Mouse (Mus musculus) liver, embryonic 11.5 days (tissue): ENCODE data around the gene Erbin. TPM values are rescaled to one million over a fixed set of nuclear protein-coding genes. Genes with fewer than 3 reads are reported as not detected.
A peak's percentile ranks its signal among the peaks of the same experiment; 100 is the strongest.

Source experiments
- ATAC-seq: fragments of 200-750 bp; cut with Nextera tagmentation; replicated peaks from 2 replicates; pipeline ENCODE4 v1.8.0; 2017; ENCODE audit warnings: moderate number of reproducible peaks, mild to moderate bottlenecking, moderate TSS enrichment, moderate library complexity; ENCODE audit not compliant: low FRiP score
- DNase-seq: peaks from one replicate; pipeline ENCODE4 v3.0.0-alpha.2; 2017; ENCODE audit warnings: low spot score
- H3K27ac ChIP-seq: fragments of 300-500 bp; sonication (generic); 2 replicates; pipeline ENCODE4 v1.5.1; 2014; ENCODE audit warnings: mild to moderate bottlenecking, low read depth, low read length, control low read depth
- H3K27me3 ChIP-seq: fragments of 300-500 bp; sonication (generic); replicated peaks from 2 replicates; pipeline ENCODE4 v1.6.1; 2014; ENCODE audit warnings: low read length, mixed read lengths; ENCODE audit not compliant: control insufficient read depth, insufficient read depth
- H3K36me3 ChIP-seq: fragments of 300-500 bp; sonication (generic); 2 replicates; pipeline ENCODE4 v1.6.1; 2014; ENCODE audit warnings: mild to moderate bottlenecking, low read length, moderate library complexity, mixed read lengths; ENCODE audit not compliant: control insufficient read depth, insufficient read depth
- H3K4me1 ChIP-seq: fragments of 300-500 bp; sonication (generic); replicated peaks from 2 replicates; pipeline ENCODE4 v1.6.1; 2014; ENCODE audit warnings: low read length, mixed read lengths; ENCODE audit not compliant: control insufficient read depth, insufficient read depth
- H3K4me2 ChIP-seq: fragments of 300-500 bp; sonication (generic); 2 replicates; pipeline ENCODE4 v1.6.1; 2014; ENCODE audit warnings: mild to moderate bottlenecking, control low read depth, moderate library complexity
- H3K4me3 ChIP-seq: fragments of 300-500 bp; sonication (generic); 2 replicates; pipeline ENCODE4 v1.5.1; 2014; ENCODE audit warnings: low read depth, low read length, control low read depth
- H3K9ac ChIP-seq: fragments of 300-500 bp; sonication (generic); 2 replicates; pipeline ENCODE4 v1.6.1; 2014; ENCODE audit warnings: low read depth, low read length, control low read depth
- H3K9me3 ChIP-seq: fragments of 300-500 bp; sonication (generic); 2 replicates; pipeline ENCODE4 v1.6.1; 2016; ENCODE audit warnings: low read length, inconsistent platforms, mixed read lengths; ENCODE audit not compliant: control insufficient read depth
- WGBS: fragments of 180-500 bp; shearing (Covaris S2); extraction: QIAGEN DNeasy Blood & Tissue Kit; methylation state at CpG from one replicate; pipeline ENCODE4 v1.1.7; 2014; 5-methylcytosine and 5-hydroxymethylcytosine counted together
- polyA plus RNA-seq: library from polyadenylated mRNA; unstranded; fragments of >200 nt; fragmentation: Nextera tagmentation; extraction: Ambion mirVana; gene quantifications from 2 replicates; pipeline ENCODE4 v1.2.1, GENCODE M21; 2014

The Erbin gene
- polyA plus RNA-seq, 1 experiment from 2014 or later = 16.2 TPM

- H3K27ac ChIP-seq = no peak overlapping the region
- ATAC-seq (no peak), DNase-seq (no peak)
- H3K9me3 ChIP-seq = no peaks in the 10 kb centered on the region
- no peak overlapping the region for H3K9ac ChIP-seq
- no peak overlapping the region for H3K4me3 ChIP-seq
- H3K4me2 ChIP-seq = no peak overlapping the region
- peaks cover 3% of the 10 kb centered on the region; the same call in 1 of the 2 replicates for H3K36me3 ChIP-seq
- no peaks in the 10 kb centered on the region for H3K27me3 ChIP-seq
- 88% methylated on average over 5 of the region's 5 CpGs for WGBS
- no peaks in the 10 kb centered on the region; the same call in 1 of the 2 replicates for H3K4me1 ChIP-seq
These were observed 27.2 kb downstream of the Erbin start for GRCm38 (mm10) chr13:103893065-103893464.

GRCm38 (mm10) chr13:103890038-103890437, 30.3 kb downstream of the Erbin start:
- H3K36me3 ChIP-seq = no peaks in the 10 kb centered on the region
- H3K27ac ChIP-seq = no peak overlapping the region
- 61% methylated on average over 3 of the region's 3 CpGs for WGBS
- H3K4me3 ChIP-seq = no peak overlapping the region
- ATAC-seq = no peak
- no peaks in the 10 kb centered on the region for H3K9me3 ChIP-seq
- H3K27me3 ChIP-seq = no peaks in the 10 kb centered on the region
- H3K4me2 ChIP-seq = no peak overlapping the region
- no peak for DNase-seq
- H3K9ac ChIP-seq = no peak overlapping the region
- H3K4me1 ChIP-seq = no peaks in the 10 kb centered on the region; the same call in 1 of the 2 replicates

DNA sequence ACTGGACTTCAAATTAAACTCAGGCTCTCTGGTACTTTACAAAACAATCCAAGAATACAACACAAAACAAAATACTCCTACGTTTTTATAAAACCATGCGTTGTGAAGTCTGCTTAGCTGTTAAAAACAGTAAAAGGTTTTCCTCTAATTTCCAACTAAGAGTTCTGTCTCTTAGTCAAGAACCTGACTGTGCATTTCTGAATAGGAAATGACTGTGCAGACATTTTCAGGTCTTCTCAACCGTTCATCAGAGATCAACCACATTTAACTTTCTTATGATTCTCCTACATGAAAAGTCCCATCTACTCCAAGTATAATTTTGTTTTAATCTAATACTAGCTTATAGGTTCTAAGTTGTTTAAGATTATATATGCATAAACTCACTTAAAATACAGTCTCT, 33.8 kb downstream of the Erbin start:
- 67% methylated on average over 3 of the region's 3 CpGs for WGBS
- no peaks in the 10 kb centered on the region for H3K27me3 ChIP-seq

DNA sequence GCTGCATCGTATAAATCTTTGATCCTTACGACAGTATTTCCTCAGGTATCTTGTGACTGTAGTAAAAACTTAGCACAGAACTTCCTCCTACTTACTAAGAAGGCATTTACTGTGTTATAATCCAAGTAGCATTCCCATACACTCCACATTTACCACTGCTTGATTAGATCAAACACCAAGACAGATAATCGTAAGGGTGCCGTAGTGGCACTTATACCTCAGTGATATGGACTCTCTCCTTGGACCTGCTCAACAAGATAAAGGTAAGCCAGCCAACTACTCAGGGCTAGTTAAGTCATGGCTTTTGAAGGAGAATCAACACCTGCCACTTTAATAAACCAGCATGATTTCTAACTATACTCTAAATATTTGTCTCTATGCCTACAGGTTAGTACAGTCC, 39.1 kb downstream of the Erbin start:
- H3K27me3 ChIP-seq = no peaks in the 10 kb centered on the region
- no peak overlapping the region for H3K4me2 ChIP-seq
- ATAC-seq (no peak), DNase-seq (no peak)
- no peaks in the 10 kb centered on the region; the same call in 1 of the 2 replicates for H3K4me1 ChIP-seq
- no peaks in the 10 kb centered on the region for H3K9me3 ChIP-seq
- no peaks in the 10 kb centered on the region for H3K36me3 ChIP-seq
- no peak overlapping the region for H3K4me3 ChIP-seq
- no peak overlapping the region for H3K9ac ChIP-seq
- H3K27ac ChIP-seq = no peak overlapping the region
- WGBS = 83% methylated on average over 4 of the region's 4 CpGs

More for the DNA sequence above, 33.8 kb downstream of the Erbin start:
- Histone ChIP-seq H3K4me3 (no peak overlapping the region), H3K9ac (no peak overlapping the region), H3K4me1 (no peaks in the 10 kb centered on the region; the same call in 1 of the 2 replicates), H3K9me3 (no peaks in the 10 kb centered on the region), H3K4me2 (no peak overlapping the region), H3K27ac (no peak overlapping the region), H3K36me3 (no peaks in the 10 kb centered on the region)
- DNase-seq = no peak
- no peak for ATAC-seq

DNA sequence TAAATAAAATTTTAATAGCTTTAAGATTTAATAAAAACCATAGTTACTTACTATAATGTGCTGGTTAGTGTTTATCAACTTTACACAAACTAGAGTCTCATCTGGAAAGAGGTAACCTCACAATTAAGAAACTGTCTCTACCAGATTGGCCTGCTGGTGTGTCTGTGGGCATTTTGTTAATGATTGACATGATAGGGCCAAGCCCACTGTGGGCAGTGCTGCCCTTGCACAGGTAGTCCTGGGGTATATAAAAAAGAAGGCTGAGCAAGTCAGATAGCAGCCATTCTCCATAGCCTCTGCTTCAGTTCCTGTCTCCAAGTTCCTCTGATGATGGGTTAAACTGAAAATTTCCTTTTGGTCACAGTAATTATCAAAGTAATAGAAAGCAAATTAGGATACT, 43.6 kb downstream of the Erbin start:
- peaks cover 3% of the 10 kb centered on the region for H3K4me1 ChIP-seq
- H3K27ac ChIP-seq = no peak overlapping the region
- H3K27me3 ChIP-seq = no peaks in the 10 kb centered on the region
- H3K9ac ChIP-seq = no peak overlapping the region
- ATAC-seq (no peak), DNase-seq (no peak)
- no peak overlapping the region for H3K4me3 ChIP-seq
- H3K9me3 ChIP-seq = no peaks in the 10 kb centered on the region
- H3K36me3 ChIP-seq = no peaks in the 10 kb centered on the region
- H3K4me2 ChIP-seq = no peak overlapping the region

- Histone ChIP-seq H3K4me2 (no peak overlapping the region), H3K4me3 (no peak overlapping the region), H3K9me3 (no peaks in the 10 kb centered on the region), H3K4me1 (peaks cover 3% of the 10 kb centered on the region; the same call in 1 of the 2 replicates), H3K27ac (no peak overlapping the region), H3K36me3 (no peaks in the 10 kb centered on the region), H3K9ac (no peak overlapping the region), H3K27me3 (no peaks in the 10 kb centered on the region)
- peak; percentile 90 for ATAC-seq
- no peak for DNase-seq
- 56% methylated on average over 6 of the region's 6 CpGs for WGBS
These were observed 44.3 kb downstream of the Erbin start for GRCm38 (mm10) chr13:103875823-103876514.

GRCm38 (mm10) chr13:103870786-103871185, 49.5 kb downstream of the Erbin start:
- Histone ChIP-seq H3K9me3 (no peaks in the 10 kb centered on the region), H3K27me3 (no peaks in the 10 kb centered on the region), H3K4me3 (no peak overlapping the region), H3K4me2 (no peak overlapping the region), H3K36me3 (no peaks in the 10 kb centered on the region), H3K9ac (no peak overlapping the region), H3K4me1 (peaks cover 3% of the 10 kb centered on the region; the same call in 1 of the 2 replicates), H3K27ac (no peak overlapping the region)
- DNase-seq = no peak
- ATAC-seq = no peak
- 82% methylated on average over 3 of the region's 3 CpGs for WGBS

DNA sequence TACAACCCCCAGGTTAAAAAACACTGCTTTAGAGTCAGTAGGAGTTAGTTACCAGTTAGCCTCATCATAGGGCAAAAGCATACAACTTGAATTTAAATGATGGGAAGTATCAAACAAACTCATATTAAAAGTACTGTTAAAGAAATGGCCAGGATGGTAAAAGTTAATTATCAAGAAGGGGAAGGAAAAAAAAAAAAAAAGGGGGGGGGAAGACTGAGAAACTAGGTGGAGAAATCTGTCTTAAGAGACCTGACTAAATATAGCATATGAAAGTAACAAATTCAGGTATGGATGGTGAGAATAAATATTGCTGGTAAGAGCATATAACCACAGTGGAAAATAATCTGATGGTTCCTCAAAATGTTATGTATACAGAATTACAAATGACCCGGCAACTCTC, 50.2 kb downstream of the Erbin start:
- no peaks in the 10 kb centered on the region for H3K36me3 ChIP-seq
- H3K27ac ChIP-seq = no peak overlapping the region
- no peak overlapping the region for H3K4me3 ChIP-seq
- WGBS = 89% methylated on average over 1 of the region's 1 CpGs
- no peaks in the 10 kb centered on the region for H3K9me3 ChIP-seq
- no peak for ATAC-seq
- H3K4me2 ChIP-seq = no peak overlapping the region
- no peaks in the 10 kb centered on the region for H3K4me1 ChIP-seq
- no peak for DNase-seq
- H3K9ac ChIP-seq = no peak overlapping the region
- H3K27me3 ChIP-seq = no peaks in the 10 kb centered on the region

DNA sequence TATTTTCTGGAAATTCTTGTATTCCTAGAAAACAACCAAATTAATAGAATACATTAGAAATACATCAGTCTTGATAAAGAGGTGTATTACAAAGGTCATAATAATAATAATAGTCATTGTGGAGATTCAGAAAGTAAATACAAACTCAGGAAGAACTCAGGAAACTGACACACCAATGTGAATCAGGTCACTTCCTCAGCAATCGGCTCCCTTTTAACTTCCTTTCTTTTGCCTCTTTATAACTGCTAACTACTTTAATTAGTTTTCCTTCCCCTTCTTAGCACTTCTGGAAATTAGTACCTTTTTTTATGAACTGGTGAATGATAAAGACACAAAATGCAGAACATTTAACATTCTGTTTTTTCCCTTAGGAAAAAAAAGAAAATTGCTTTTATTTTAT, 51.4 kb downstream of the Erbin start:
- H3K4me1 ChIP-seq = no peaks in the 10 kb centered on the region
- H3K27ac ChIP-seq = no peak overlapping the region
- WGBS = 45% methylated on average over 1 of the region's 1 CpGs
- no peaks in the 10 kb centered on the region for H3K9me3 ChIP-seq
- no peak overlapping the region for H3K4me2 ChIP-seq
- no peaks in the 10 kb centered on the region for H3K27me3 ChIP-seq
- no peak overlapping the region for H3K9ac ChIP-seq
- no peak overlapping the region for H3K4me3 ChIP-seq
- no peak for DNase-seq
- no peak for ATAC-seq
- no peaks in the 10 kb centered on the region for H3K36me3 ChIP-seq
